In genomic region chr4:129231594-129232450, GRCm38 (mm10) we compare ENCODE assay signal across 9 mouse cellular contexts. TPM values are rescaled to one million over a fixed set of nuclear protein-coding genes. Genes with fewer than 3 reads are reported as not detected.
DNase-seq lines count a peak whose midpoint lies in the region; ATAC-seq lines count a peak whose summit lies in the region.
"Had no signal": no experiment of that assay in that cellular context is flagged by ENCODE, and none has a peak within 500 bp of the region (broad histone marks: within the 10 kb centered on the region; RNA-seq: fewer than 3 reads in every experiment).

No protein-coding gene starts in this region.

- H3K27me3 ChIP-seq in limb, embryonic 13.5 days = 0 out of 2 replicates have a peak, but pooled peaks cover 4% of the 10 kb centered on the region
- peaks cover 34% of the 10 kb centered on the region for H3K27me3 ChIP-seq in limb, embryonic 10.5 days (ENCODE audit: low read depth, poor library complexity, severe bottlenecking)
- 0 out of 2 replicates have a peak, but pooled peaks cover 3% of the 10 kb centered on the region for H3K27me3 ChIP-seq in intestine, embryonic 15.5 days (replicated peaks)
- H3K27me3 ChIP-seq in liver, embryonic 15.5 days = peaks cover 39% of the 10 kb centered on the region

- no peaks in the 10 kb centered on the region for H3K9me3 ChIP-seq in limb, embryonic 13.5 days
- no peaks in the 10 kb centered on the region for H3K9me3 ChIP-seq in limb, embryonic 10.5 days (replicated peaks)
- H3K9me3 ChIP-seq in intestine, embryonic 15.5 days = no peaks in the 10 kb centered on the region
- no peaks in the 10 kb centered on the region for H3K9me3 ChIP-seq in liver, embryonic 15.5 days (replicated peaks)

- no peak overlapping the region for H3K9ac ChIP-seq in limb, embryonic 13.5 days
- H3K9ac ChIP-seq in intestine, embryonic 15.5 days = peak overlapping the region; percentile 18; the same call in 1 of the 2 replicates
- peak overlapping the region; percentile 32; the same call in 1 of the 2 replicates for H3K9ac ChIP-seq in liver, embryonic 15.5 days
- H3K9ac ChIP-seq: forebrain, postnatal 0 days had no signal

- H3K4me1 ChIP-seq in limb, embryonic 13.5 days = peaks cover 45% of the 10 kb centered on the region
- H3K4me1 ChIP-seq in limb, embryonic 10.5 days = peaks cover 47% of the 10 kb centered on the region
- H3K4me1 ChIP-seq in intestine, embryonic 15.5 days (replicated peaks) = peaks cover 61% of the 10 kb centered on the region
- H3K4me1 ChIP-seq in liver, embryonic 15.5 days (replicated peaks) = peaks cover 69% of the 10 kb centered on the region

- H3K4me3 ChIP-seq in limb, embryonic 13.5 days = no peak overlapping the region
- no peak overlapping the region for H3K4me3 ChIP-seq in limb, embryonic 10.5 days
- H3K4me3 ChIP-seq in intestine, embryonic 15.5 days (replicated peaks) = 0 out of 2 replicates have a peak overlapping the region, but pooled peaks have one; percentile 0
- no peak overlapping the region for H3K4me3 ChIP-seq in liver, embryonic 15.5 days (replicated peaks)

- H3K4me2 ChIP-seq in limb, embryonic 13.5 days (replicated peaks) = no peak overlapping the region
- H3K4me2 ChIP-seq in intestine, embryonic 15.5 days (replicated peaks) = peak overlapping the region; percentile 51
- H3K4me2 ChIP-seq in liver, embryonic 15.5 days = peak overlapping the region; percentile 33; the same call in 1 of the 2 replicates

- H3K36me3 ChIP-seq in limb, embryonic 13.5 days = peaks cover 7% of the 10 kb centered on the region; the same call in 1 of the 2 replicates
- H3K36me3 ChIP-seq in limb, embryonic 10.5 days = no peaks in the 10 kb centered on the region
- H3K36me3 ChIP-seq in intestine, embryonic 15.5 days = no peaks in the 10 kb centered on the region
- H3K36me3 ChIP-seq in liver, embryonic 15.5 days (replicated peaks) = no peaks in the 10 kb centered on the region

- 57% methylated on average over 12 of the region's 12 CpGs for WGBS in limb, embryonic 13.5 days
- 64% methylated on average over 12 of the region's 12 CpGs for WGBS in limb, embryonic 10.5 days
- WGBS in intestine, embryonic 15.5 days = 50% methylated on average over 12 of the region's 12 CpGs
- WGBS in liver, embryonic 15.5 days (ENCODE audit: insufficient replicate concordance) = 66% methylated on average over 12 of the region's 12 CpGs

- DNase-seq in limb, embryonic 10.5 days (ENCODE audit: low spot score) = no peak
- DNase-seq in urinary bladder, postnatal 25 days (ENCODE audit: low spot score) = peak; percentile 81
- DNase-seq in layer of hippocampus, postnatal 14 days (ENCODE audit: low spot score in 2 of 2) = no peak
- DNase-seq in thymus, postnatal 36 days = no peak
- DNase-seq in layer of hippocampus, adult 18-20 months (ENCODE audit: low spot score in 2 of 2) = no peak
- DNase-seq: forebrain, postnatal 0 days had no signal

- peak overlapping the region; percentile 55; the same call in 1 of the 2 replicates for H3K27ac ChIP-seq in limb, embryonic 13.5 days
- no peak overlapping the region for H3K27ac ChIP-seq in limb, embryonic 10.5 days
- H3K27ac ChIP-seq in intestine, embryonic 15.5 days = peak overlapping the region; percentile 93
- peak overlapping the region; percentile 29; the same call in 1 of the 2 replicates for H3K27ac ChIP-seq in liver, embryonic 15.5 days (replicated peaks)

- no peak for ATAC-seq in limb, embryonic 13.5 days (ENCODE audit: low FRiP score, low read depth)
- ATAC-seq in intestine, embryonic 15.5 days = peak; percentile 80
- no peak for ATAC-seq in liver, embryonic 15.5 days (ENCODE audit: insufficient read depth)
- ATAC-seq: forebrain, postnatal 0 days had no signal

RNA-seq across cellular contexts. Expression of gene C77080, which starts 29.4 kb away (rescaled TPM):
- 6.1 and 7.9 TPM in 2 replicates for polyA plus RNA-seq in limb, embryonic 13.5 days (2015; fragmentation: Nextera tagmentation; extraction: Ambion mirVana)
- 4.0 and 4.1 TPM in 2 replicates for polyA plus RNA-seq in limb, embryonic 10.5 days (2016; fragmentation: Nextera tagmentation; extraction: Ambion mirVana)
- polyA plus RNA-seq in intestine, embryonic 15.5 days (2015; fragmentation: Nextera tagmentation; extraction: Ambion mirVana) = 9.7 and 10.3 TPM in 2 replicates
- polyA plus RNA-seq in liver, embryonic 15.5 days (2015; fragmentation: Nextera tagmentation; extraction: Ambion mirVana) = 1.1 and 1.6 TPM in 2 replicates
- 10 to 100 TPM; 10.7 to 11.7 TPM for total RNA-seq in layer of hippocampus, postnatal 14 days (2021)
- 1 to 10 TPM; 6.4 to 7.5 TPM for total RNA-seq in layer of hippocampus, adult 18-20 months (2021)

RNA-seq across cellular contexts. Expression of gene Yars, which starts 42.3 kb away (rescaled TPM):
- polyA plus RNA-seq in limb, embryonic 13.5 days (2015; fragmentation: Nextera tagmentation; extraction: Ambion mirVana) = 79.1 and 80.4 TPM in 2 replicates
- 98.9 and 103 TPM in 2 replicates for polyA plus RNA-seq in limb, embryonic 10.5 days (2016; fragmentation: Nextera tagmentation; extraction: Ambion mirVana)
- 94.2 and 97.2 TPM in 2 replicates for polyA plus RNA-seq in intestine, embryonic 15.5 days (2015; fragmentation: Nextera tagmentation; extraction: Ambion mirVana)
- 60.8 and 62.4 TPM in 2 replicates for polyA plus RNA-seq in liver, embryonic 15.5 days (2015; fragmentation: Nextera tagmentation; extraction: Ambion mirVana)
- total RNA-seq in layer of hippocampus, postnatal 14 days (2021) = 100 to 1,000 TPM in 1 of 2 experiments, 10 to 100 TPM in 1; 96.1 to 101 TPM
- total RNA-seq in layer of hippocampus, adult 18-20 months (2021) = 10 to 100 TPM; 78.5 to 81.1 TPM

RNA-seq across cellular contexts. Expression of gene S100pbp, which starts 42.3 kb away (rescaled TPM):
- polyA plus RNA-seq in limb, embryonic 13.5 days (2015; fragmentation: Nextera tagmentation; extraction: Ambion mirVana) = 25.6 and 30.1 TPM in 2 replicates
- polyA plus RNA-seq in limb, embryonic 10.5 days (2016; fragmentation: Nextera tagmentation; extraction: Ambion mirVana) = 29.7 and 34.5 TPM in 2 replicates
- 12.5 and 14.5 TPM in 2 replicates for polyA plus RNA-seq in intestine, embryonic 15.5 days (2015; fragmentation: Nextera tagmentation; extraction: Ambion mirVana)
- polyA plus RNA-seq in liver, embryonic 15.5 days (2015; fragmentation: Nextera tagmentation; extraction: Ambion mirVana) = 6.0 and 6.6 TPM in 2 replicates
- total RNA-seq in layer of hippocampus, postnatal 14 days (2021) = 10 to 100 TPM; 32.3 to 37.9 TPM
- total RNA-seq in layer of hippocampus, adult 18-20 months (2021) = 10 to 100 TPM; 32.6 to 35.4 TPM

RNA-seq across cellular contexts. Expression of gene Sync, which starts 55.6 kb away (rescaled TPM):
- 3.3 TPM in 2 replicates for polyA plus RNA-seq in limb, embryonic 13.5 days (2015; fragmentation: Nextera tagmentation; extraction: Ambion mirVana)
- 0.36 and 0.39 TPM in 2 replicates for polyA plus RNA-seq in limb, embryonic 10.5 days (2016; fragmentation: Nextera tagmentation; extraction: Ambion mirVana)
- 1.2 TPM in 2 replicates for polyA plus RNA-seq in intestine, embryonic 15.5 days (2015; fragmentation: Nextera tagmentation; extraction: Ambion mirVana)
- 0.21 and 0.35 TPM in 2 replicates for polyA plus RNA-seq in liver, embryonic 15.5 days (2015; fragmentation: Nextera tagmentation; extraction: Ambion mirVana)
- total RNA-seq in layer of hippocampus, postnatal 14 days (2021) = 1 to 10 TPM; 1.2 TPM
- total RNA-seq in layer of hippocampus, adult 18-20 months (2021) = under 1 TPM; 0.99 TPM
